ENCODE assay signal across 20 mouse cellular contexts in genomic region chr15:27753923-27754322, GRCm38 (mm10).
DNase-seq lines count a peak whose midpoint lies in the region; ATAC-seq and TF ChIP-seq lines count a peak whose summit lies in the region.
"Had no signal": no experiment of that assay in that cellular context is flagged by ENCODE, and none has a peak within 500 bp of the region (broad histone marks: within the 10 kb centered on the region; RNA-seq: fewer than 3 reads in every experiment).

No protein-coding gene starts in this region.

- no peak for ATAC-seq in forebrain, embryonic 12.5 days (ENCODE audit: low FRiP score)
- ATAC-seq in forebrain, embryonic 15.5 days (replicated peaks) = no peak
- no peak for ATAC-seq in embryonic facial prominence, embryonic 12.5 days (ENCODE audit: insufficient number of reproducible peaks, insufficient read depth, low FRiP score, low TSS enrichment)
- ATAC-seq in limb, embryonic 13.5 days (ENCODE audit: low FRiP score, low read depth) = no peak
- ATAC-seq: intestine, embryonic 16.5 days; liver, postnatal 0 days; midbrain, embryonic 13.5 days had no signal

- peaks cover 15% of the 10 kb centered on the region for H3K4me1 ChIP-seq in forebrain, embryonic 12.5 days
- no peaks in the 10 kb centered on the region for H3K4me1 ChIP-seq in forebrain, embryonic 15.5 days
- 0 out of 2 replicates have a peak, but pooled peaks cover 11% of the 10 kb centered on the region for H3K4me1 ChIP-seq in embryonic facial prominence, embryonic 12.5 days
- peaks cover 26% of the 10 kb centered on the region for H3K4me1 ChIP-seq in limb, embryonic 13.5 days
- no peaks in the 10 kb centered on the region for H3K4me1 ChIP-seq in cerebellum, adult 2 months (ENCODE audit: control insufficient read depth, insufficient read depth, low read length)

- peaks cover 84% of the 10 kb centered on the region for H3K36me3 ChIP-seq in forebrain, embryonic 12.5 days (replicated peaks)
- H3K36me3 ChIP-seq in forebrain, embryonic 15.5 days = peaks cover 73% of the 10 kb centered on the region
- peaks cover 95% of the 10 kb centered on the region for H3K36me3 ChIP-seq in embryonic facial prominence, embryonic 12.5 days
- peaks cover 95% of the 10 kb centered on the region for H3K36me3 ChIP-seq in limb, embryonic 13.5 days

- H3K4me2 ChIP-seq in forebrain, embryonic 12.5 days = no peak overlapping the region
- no peak overlapping the region for H3K4me2 ChIP-seq in forebrain, embryonic 15.5 days (replicated peaks)
- H3K4me2 ChIP-seq in embryonic facial prominence, embryonic 12.5 days (replicated peaks) = no peak overlapping the region
- no peak overlapping the region for H3K4me2 ChIP-seq in limb, embryonic 13.5 days (replicated peaks)
- H3K4me2 ChIP-seq: heart, embryonic 13.5 days; midbrain, embryonic 13.5 days; neural tube, embryonic 15.5 days had no signal

- no peak for TF ChIP-seq CTCF in layer of hippocampus, adult 2 months (conservative IDR thresholded peaks at IDR 0.05)
- TF ChIP-seq CTCF in cerebellum, adult 2 months (IDR thresholded peaks at IDR 0.05; ENCODE audit: borderline replicate concordance, insufficient read depth, low read depth, low read length) = no peak

- WGBS in forebrain, embryonic 12.5 days = 70% methylated on average over 5 of the region's 5 CpGs
- WGBS in forebrain, embryonic 15.5 days = 83% methylated on average over 5 of the region's 5 CpGs
- 68% methylated on average over 5 of the region's 5 CpGs for WGBS in embryonic facial prominence, embryonic 12.5 days
- 61% methylated on average over 5 of the region's 5 CpGs for WGBS in limb, embryonic 13.5 days
- WGBS in cerebellum, adult 2 months = 81% methylated on average over 5 of the region's 5 CpGs

- no peaks in the 10 kb centered on the region for H3K27me3 ChIP-seq in forebrain, embryonic 12.5 days
- H3K27me3 ChIP-seq in forebrain, embryonic 15.5 days = no peaks in the 10 kb centered on the region
- no peaks in the 10 kb centered on the region for H3K27me3 ChIP-seq in embryonic facial prominence, embryonic 12.5 days
- H3K27me3 ChIP-seq in limb, embryonic 13.5 days = no peaks in the 10 kb centered on the region
- no peaks in the 10 kb centered on the region for H3K27me3 ChIP-seq in cerebellum, adult 2 months (ENCODE audit: control insufficient read depth, insufficient read depth, low read length)
- H3K27me3 ChIP-seq: heart, embryonic 13.5 days; midbrain, embryonic 13.5 days; neural tube, embryonic 15.5 days had no signal

- peak overlapping the region; percentile 37; the same call in 1 of the 2 replicates for H3K27ac ChIP-seq in forebrain, embryonic 12.5 days
- no peak overlapping the region for H3K27ac ChIP-seq in forebrain, embryonic 15.5 days (replicated peaks)
- H3K27ac ChIP-seq in layer of hippocampus, adult 2 months = peak overlapping the region; percentile 68
- H3K27ac ChIP-seq in embryonic facial prominence, embryonic 12.5 days = peak overlapping the region; percentile 42; the same call in 1 of the 2 replicates
- H3K27ac ChIP-seq in limb, embryonic 13.5 days = no peak overlapping the region
- no peak overlapping the region for H3K27ac ChIP-seq in cerebellum, adult 2 months (ENCODE audit: insufficient read depth, low read length)
- H3K27ac ChIP-seq: heart, embryonic 13.5 days; midbrain, embryonic 13.5 days had no signal

- H3K9me3 ChIP-seq in forebrain, embryonic 12.5 days = no peaks in the 10 kb centered on the region
- no peaks in the 10 kb centered on the region for H3K9me3 ChIP-seq in forebrain, embryonic 15.5 days
- H3K9me3 ChIP-seq in embryonic facial prominence, embryonic 12.5 days = no peaks in the 10 kb centered on the region
- H3K9me3 ChIP-seq in limb, embryonic 13.5 days = no peaks in the 10 kb centered on the region
- H3K9me3 ChIP-seq: heart, embryonic 13.5 days; midbrain, embryonic 13.5 days; neural tube, embryonic 15.5 days had no signal

- H3K9ac ChIP-seq in forebrain, embryonic 12.5 days = no peak overlapping the region
- H3K9ac ChIP-seq in forebrain, embryonic 15.5 days (replicated peaks) = no peak overlapping the region
- no peak overlapping the region for H3K9ac ChIP-seq in embryonic facial prominence, embryonic 12.5 days
- 0 out of 2 replicates have a peak overlapping the region, but pooled peaks have one; percentile 0 for H3K9ac ChIP-seq in limb, embryonic 13.5 days
- H3K9ac ChIP-seq: heart, embryonic 13.5 days; liver, postnatal 0 days; midbrain, embryonic 13.5 days; neural tube, embryonic 15.5 days had no signal

- no peak for DNase-seq in layer of hippocampus, adult 2 months (ENCODE audit: low spot score in 2 of 2)
- DNase-seq in layer of hippocampus, adult 9-11 months = no peak
- DNase-seq in thymus, postnatal 10 days (ENCODE audit: low spot score in 2 of 2) = no peak
- no peak for DNase-seq in cerebellum, adult 2 months
- DNase-seq: adrenal gland, adult 2 months; cerebellum, adult 8-10 months; heart, postnatal 36 days; kidney, postnatal 10 days; liver, postnatal 0 days; lung, postnatal 14 days; right cerebral cortex, postnatal 14 days; thymus, postnatal 25 days had no signal

- no peak for TF ChIP-seq POLR2A in cerebellum, adult 2 months (IDR thresholded peaks at IDR 0.05; ENCODE audit: borderline replicate concordance, insufficient read depth, low read length)

- H3K4me3 ChIP-seq in forebrain, embryonic 12.5 days (replicated peaks) = no peak overlapping the region
- no peak overlapping the region for H3K4me3 ChIP-seq in forebrain, embryonic 15.5 days
- no peak overlapping the region for H3K4me3 ChIP-seq in layer of hippocampus, adult 2 months
- H3K4me3 ChIP-seq in embryonic facial prominence, embryonic 12.5 days = no peak overlapping the region
- H3K4me3 ChIP-seq in limb, embryonic 13.5 days = no peak overlapping the region
- no peak overlapping the region for H3K4me3 ChIP-seq in cerebellum, adult 2 months (replicated peaks; ENCODE audit: insufficient read depth, low read depth, low read length)
- H3K4me3 ChIP-seq: heart, embryonic 13.5 days; midbrain, embryonic 13.5 days; neural tube, embryonic 15.5 days had no signal

Comparison
In these comparisons a context has a peak if more than half of its experiments do, and no peak if none do; other contexts are left out.
1. H3K27ac ChIP-seq: peak in forebrain, embryonic 12.5 days (single experiment), layer of hippocampus, adult 2 months (single experiment) and embryonic facial prominence, embryonic 12.5 days (single experiment); none in forebrain, embryonic 15.5 days (single experiment), limb, embryonic 13.5 days (single experiment) and cerebellum, adult 2 months (single experiment).